In genomic region chr8:24351760-24352159, GRCm38 (mm10) we compare ENCODE assay signal across 10 mouse cellular contexts.
DNase-seq lines count a peak whose midpoint lies in the region.
"Had no signal": no experiment of that assay in that cellular context is flagged by ENCODE, and none has a peak within 500 bp of the region (broad histone marks: within the 10 kb centered on the region; RNA-seq: fewer than 3 reads in every experiment).

No protein-coding gene starts in this region.

- peaks cover 11% of the 10 kb centered on the region for H3K4me1 ChIP-seq in heart, embryonic 10.5 days

- DNase-seq in heart, embryonic 10.5 days (ENCODE audit: low spot score), result no peak
- DNase-seq in heart, postnatal 4 days, result no peak
- peak; percentile 10 for DNase-seq in ovary, postnatal 36 days (ENCODE audit: low spot score)
- no peak for DNase-seq in ovary, postnatal 10 days (ENCODE audit: low spot score)
- DNase-seq in kidney, postnatal 36 days, result peak; percentile 5 to 41
- DNase-seq in layer of hippocampus, adult 9-10 months (ENCODE audit: low spot score), result no peak
- no peak for DNase-seq in cerebellum, postnatal 10 days
- no peak for DNase-seq in thymus, postnatal 36 days
- DNase-seq: cerebellum, adult 9-10 months had no signal

- WGBS in heart, embryonic 10.5 days, result 14% methylated on average over 6 of the region's 6 CpGs

- H3K27ac ChIP-seq in heart, embryonic 10.5 days, result peak overlapping the region; percentile 18; the same call in 1 of the 2 replicates
- H3K27ac ChIP-seq: layer of hippocampus, adult 2 months had no signal

- H3K9me3 ChIP-seq in heart, embryonic 10.5 days, result no peaks in the 10 kb centered on the region

- H3K27me3 ChIP-seq in heart, embryonic 10.5 days (ENCODE audit: insufficient read depth, poor library complexity, severe bottlenecking), result no peaks in the 10 kb centered on the region

- H3K36me3 ChIP-seq in heart, embryonic 10.5 days, result no peaks in the 10 kb centered on the region

- H3K4me3 ChIP-seq in heart, embryonic 10.5 days, result peak overlapping the region; percentile 9; the same call in 1 of the 2 replicates
- H3K4me3 ChIP-seq: layer of hippocampus, adult 2 months had no signal

Comparison
In these comparisons a context has a peak if more than half of its experiments do, and no peak if none do; other contexts are left out.
1. DNase-seq: peak in ovary, postnatal 36 days (single experiment) and kidney, postnatal 36 days (2 of 2); none in heart, embryonic 10.5 days (single experiment), heart, postnatal 4 days (single experiment), ovary, postnatal 10 days (single experiment), layer of hippocampus, adult 9-10 months (single experiment), cerebellum, postnatal 10 days (0 of 2) and thymus, postnatal 36 days (0 of 2).